Comparison of ENCODE assay signal across 9 mouse cellular contexts in the genomic region with DNA sequence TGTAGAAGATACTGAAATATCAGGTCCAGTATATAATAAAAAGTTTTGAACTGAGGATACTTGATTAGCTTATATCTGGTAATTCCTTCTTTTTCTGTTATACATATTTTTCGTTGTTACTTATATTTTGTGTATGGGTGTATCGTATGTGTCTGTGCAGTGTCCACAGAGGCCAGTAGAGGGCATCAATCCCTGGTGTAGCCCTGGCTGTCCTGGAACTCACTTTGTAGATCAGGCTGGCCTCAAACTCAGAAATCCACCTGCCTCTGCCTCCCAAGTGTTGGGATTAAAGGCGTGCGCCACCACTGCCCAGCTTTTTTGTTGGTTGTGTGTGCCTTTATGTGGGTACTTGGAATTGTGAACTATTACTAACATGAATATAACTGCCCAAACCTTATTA. TPM values are rescaled to one million over a fixed set of nuclear protein-coding genes. Genes with fewer than 3 reads are reported as not detected.
DNase-seq lines count a peak whose midpoint lies in the region; ATAC-seq and TF ChIP-seq lines count a peak whose summit lies in the region.
"Had no signal": no experiment of that assay in that cellular context is flagged by ENCODE, and none has a peak within 500 bp of the region (broad histone marks: within the 10 kb centered on the region; RNA-seq: fewer than 3 reads in every experiment).

No protein-coding gene starts in this region.

- no peak for DNase-seq in heart, postnatal 0 days (ENCODE audit: low spot score)
- DNase-seq in heart, embryonic 10.5 days (ENCODE audit: low spot score), result no peak
- DNase-seq in 416B (ENCODE audit: low read depth) (peak; percentile 46), ZHBTc4 (ENCODE audit: low read depth, low spot score) (peak; percentile 72)
- no peak for DNase-seq in layer of hippocampus, adult 9-10 months (ENCODE audit: low spot score)
- no peak for DNase-seq in frontal cortex, postnatal 14 days (ENCODE audit: low spot score in 2 of 2)
- no peak for DNase-seq in urinary bladder, postnatal 4 days (ENCODE audit: low spot score in 2 of 2)

- no peak overlapping the region for H3K4me3 ChIP-seq in heart, postnatal 0 days (ENCODE audit: low read depth, low read length)
- no peak overlapping the region for H3K4me3 ChIP-seq in heart, embryonic 10.5 days
- H3K4me3 ChIP-seq: limb, embryonic 12.5 days had no signal

- H3K36me3 ChIP-seq in heart, postnatal 0 days (replicated peaks; ENCODE audit: control insufficient read depth, insufficient read depth, low read length), result peaks cover 34% of the 10 kb centered on the region
- H3K36me3 ChIP-seq in heart, embryonic 10.5 days, result peaks cover 74% of the 10 kb centered on the region

- no peak for TF ChIP-seq EP300 in heart, postnatal 0 days (IDR thresholded peaks at IDR 0.05; ENCODE audit: low read depth)

- no peak overlapping the region for H3K4me2 ChIP-seq in heart, postnatal 0 days (ENCODE audit: low read depth, low read length)
- H3K4me2 ChIP-seq: limb, embryonic 12.5 days had no signal

- H3K9me3 ChIP-seq in heart, postnatal 0 days (replicated peaks; ENCODE audit: control insufficient read depth, low read length), result no peaks in the 10 kb centered on the region
- H3K9me3 ChIP-seq in heart, embryonic 10.5 days, result no peaks in the 10 kb centered on the region
- H3K9me3 ChIP-seq: limb, embryonic 12.5 days had no signal

- peak; percentile 44 for TF ChIP-seq CTCF in heart, postnatal 0 days (IDR thresholded peaks at IDR 0.05; ENCODE audit: low read depth)

- no peaks in the 10 kb centered on the region for H3K27me3 ChIP-seq in heart, postnatal 0 days (ENCODE audit: control insufficient read depth, insufficient read depth, low read length)
- H3K27me3 ChIP-seq in heart, embryonic 10.5 days (ENCODE audit: insufficient read depth, poor library complexity, severe bottlenecking), result no peaks in the 10 kb centered on the region
- H3K27me3 ChIP-seq: limb, embryonic 12.5 days had no signal

- no peaks in the 10 kb centered on the region for H3K4me1 ChIP-seq in heart, postnatal 0 days (ENCODE audit: control insufficient read depth, insufficient read depth)
- H3K4me1 ChIP-seq in heart, embryonic 10.5 days, result no peaks in the 10 kb centered on the region
- H3K4me1 ChIP-seq: limb, embryonic 12.5 days had no signal

- WGBS in heart, postnatal 0 days, result 85% methylated on average over 4 of the region's 4 CpGs
- 88% methylated on average over 4 of the region's 4 CpGs for WGBS in heart, embryonic 10.5 days

- no peak overlapping the region for H3K9ac ChIP-seq in heart, postnatal 0 days (replicated peaks; ENCODE audit: low read depth, low read length)
- H3K9ac ChIP-seq: limb, embryonic 12.5 days had no signal

- ATAC-seq in heart, postnatal 0 days (ENCODE audit: insufficient read depth, low read depth), result no peak
- peak; percentile 89 for ATAC-seq in megakaryocyte progenitor cell, adult 5-6 weeks (replicated peaks; ENCODE audit: poor library complexity)

- no peak overlapping the region for H3K27ac ChIP-seq in heart, postnatal 0 days (ENCODE audit: low read depth)
- H3K27ac ChIP-seq in heart, embryonic 10.5 days, result no peak overlapping the region
- H3K27ac ChIP-seq: limb, embryonic 12.5 days had no signal

RNA-seq across cellular contexts. Expression of gene Caprin1, which starts 12.8 kb away (rescaled TPM):
- total RNA-seq in heart, postnatal 0 days (2014; rRNA removed; ENCODE audit: low replicate concordance), result 143 and 221 TPM in 2 replicates
- 106 and 114 TPM in 2 replicates for polyA plus RNA-seq in heart, postnatal 0 days (2015; fragmentation: Nextera tagmentation; extraction: Ambion mirVana)
- 325 and 347 TPM in 2 replicates for polyA plus RNA-seq in heart, embryonic 10.5 days (2016; fragmentation: Nextera tagmentation; extraction: Ambion mirVana)
- 402 and 462 TPM in 2 replicates for total RNA-seq in megakaryocyte progenitor cell, adult 5-6 weeks (2015)
- 443 and 535 TPM in 2 replicates for total RNA-seq in megakaryocyte progenitor cell, adult 5-6 weeks (2017)

RNA-seq across cellular contexts. Expression of gene Nat10, which starts 23.6 kb away (rescaled TPM):
- 17.2 and 25.6 TPM in 2 replicates for total RNA-seq in heart, postnatal 0 days (2014; rRNA removed; ENCODE audit: low replicate concordance)
- polyA plus RNA-seq in heart, postnatal 0 days (2015; fragmentation: Nextera tagmentation; extraction: Ambion mirVana), result 6.9 and 7.8 TPM in 2 replicates
- polyA plus RNA-seq in heart, embryonic 10.5 days (2016; fragmentation: Nextera tagmentation; extraction: Ambion mirVana), result 26.6 and 32.2 TPM in 2 replicates
- total RNA-seq in megakaryocyte progenitor cell, adult 5-6 weeks (2015), result 43.0 and 45.1 TPM in 2 replicates
- total RNA-seq in megakaryocyte progenitor cell, adult 5-6 weeks (2017), result 63.1 and 66.3 TPM in 2 replicates

Comparison
In these comparisons a context has a peak if more than half of its experiments do, and no peak if none do; other contexts are left out.
1. DNase-seq: peak in 416B (single experiment) and ZHBTc4 (single experiment); none in heart, postnatal 0 days (single experiment), heart, embryonic 10.5 days (single experiment), layer of hippocampus, adult 9-10 months (single experiment), frontal cortex, postnatal 14 days (0 of 2) and urinary bladder, postnatal 4 days (0 of 2).